Mouse (Mus musculus) embryonic facial prominence, embryonic 15.5 days (tissue): ENCODE measurements around the gene Rab3a. TPM values are rescaled to one million over a fixed set of nuclear protein-coding genes. Genes with fewer than 3 reads are reported as not detected.
A peak's percentile ranks its signal among the peaks of the same experiment; 100 is the strongest.

Source experiments
- ATAC-seq: fragments of 200-750 bp; cut with Nextera tagmentation; 2 replicates; pipeline ENCODE4 v1.8.0; 2017; ENCODE audit warnings: low read depth, moderate TSS enrichment; ENCODE audit not compliant: insufficient number of reproducible peaks, low FRiP score, low TSS enrichment
- H3K27ac ChIP-seq: fragments of 300-500 bp; sonication (generic); replicated peaks from 2 replicates; pipeline ENCODE4 v1.5.1; 2015; ENCODE audit warnings: mild to moderate bottlenecking, inconsistent platforms
- H3K27me3 ChIP-seq: fragments of 300-500 bp; sonication (generic); 2 replicates; pipeline ENCODE4 v1.6.1; 2015; ENCODE audit warnings: inconsistent platforms
- H3K36me3 ChIP-seq: fragments of 300-500 bp; sonication (generic); 2 replicates; pipeline ENCODE4 v1.6.1; 2015; ENCODE audit warnings: mild to moderate bottlenecking, inconsistent platforms
- H3K4me1 ChIP-seq: fragments of 300-500 bp; sonication (generic); 2 replicates; pipeline ENCODE4 v1.6.1; 2015; ENCODE audit warnings: inconsistent platforms
- H3K4me2 ChIP-seq: fragments of 300-500 bp; sonication (generic); replicated peaks from 2 replicates; pipeline ENCODE4 v1.6.1; 2015; ENCODE audit warnings: mild to moderate bottlenecking, inconsistent platforms
- H3K4me3 ChIP-seq: fragments of 300-500 bp; sonication (generic); replicated peaks from 2 replicates; pipeline ENCODE4 v1.5.1; 2015; ENCODE audit warnings: mild to moderate bottlenecking, inconsistent platforms
- H3K9ac ChIP-seq: fragments of 300-500 bp; sonication (generic); 2 replicates; pipeline ENCODE4 v1.6.1; 2015; ENCODE audit warnings: inconsistent platforms
- H3K9me3 ChIP-seq: fragments of 300-500 bp; sonication (generic); replicated peaks from 2 replicates; pipeline ENCODE4 v1.6.1; 2016; ENCODE audit warnings: inconsistent platforms
- WGBS: fragments of 180-500 bp; shearing (Covaris S2); methylation state at CpG from one replicate; pipeline ENCODE4 v1.1.7; 2015; 5-methylcytosine and 5-hydroxymethylcytosine counted together
- polyA plus RNA-seq: library from polyadenylated mRNA; unstranded; fragments of >200 nt; fragmentation: Nextera tagmentation; extraction: Ambion mirVana; gene quantifications from 2 replicates; pipeline ENCODE4 v1.2.1, GENCODE M21; 2015

Gene Rab3a
- polyA plus RNA-seq, 1 experiment from 2014 or later, result 28.6 TPM

DNA sequence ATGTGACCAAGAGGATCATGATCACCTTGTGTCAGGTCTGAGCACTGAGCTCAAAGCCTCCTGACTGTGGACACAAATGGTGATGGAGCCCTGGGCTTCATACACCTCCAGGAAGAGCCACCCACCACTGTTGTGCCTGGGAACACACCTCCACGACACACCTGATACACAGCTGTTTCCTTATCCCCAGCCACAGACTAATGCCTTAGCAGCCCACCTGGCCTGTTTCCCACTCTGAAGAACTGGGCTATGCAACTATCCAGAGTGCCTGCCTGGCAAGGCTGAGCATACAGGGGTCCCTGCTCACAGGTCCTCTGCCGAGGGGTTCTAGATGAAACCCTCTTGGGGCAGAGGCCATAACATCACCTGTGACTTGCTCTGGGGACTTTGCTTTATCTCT lies 39.7 kb downstream of the Rab3a start:
- Histone ChIP-seq H3K4me2 (no peak overlapping the region), H3K27ac (no peak overlapping the region), H3K9ac (no peak overlapping the region), H3K4me1 (peaks cover 55% of the 10 kb centered on the region), H3K27me3 (peaks cover 16% of the 10 kb centered on the region), H3K4me3 (no peak overlapping the region), H3K9me3 (no peaks in the 10 kb centered on the region), H3K36me3 (peaks cover 1% of the 10 kb centered on the region; the same call in 1 of the 2 replicates)
- WGBS, result 90% methylated on average over 2 of the region's 2 CpGs
- ATAC-seq, result no peak

DNA sequence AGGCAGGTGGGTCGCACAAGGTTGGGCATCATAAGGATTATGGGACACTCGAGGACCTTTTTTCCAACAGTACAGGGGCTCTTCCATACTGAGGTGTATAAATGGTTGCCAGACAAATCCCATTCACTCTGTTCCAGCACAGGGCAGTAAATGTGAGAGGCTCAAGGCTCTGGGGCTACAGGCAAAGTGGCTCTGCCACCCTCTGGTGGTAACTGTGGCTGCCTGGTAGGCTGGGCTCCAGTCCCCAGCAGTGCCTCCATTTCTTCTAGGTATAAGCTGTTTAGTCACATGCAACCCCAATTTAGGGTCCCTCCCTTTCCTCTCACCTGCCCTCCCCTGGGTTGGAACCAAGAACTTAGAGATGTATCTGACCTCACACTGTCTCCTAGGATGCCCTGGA lies 40.9 kb downstream of the Rab3a start:
- Histone ChIP-seq H3K9me3 (no peaks in the 10 kb centered on the region), H3K27me3 (peaks cover 27% of the 10 kb centered on the region), H3K36me3 (no peaks in the 10 kb centered on the region), H3K9ac (no peak overlapping the region), H3K4me3 (no peak overlapping the region), H3K4me1 (peaks cover 48% of the 10 kb centered on the region), H3K27ac (no peak overlapping the region), H3K4me2 (no peak overlapping the region)
- WGBS, result 79% methylated on average over 2 of the region's 2 CpGs
- no peak for ATAC-seq

DNA sequence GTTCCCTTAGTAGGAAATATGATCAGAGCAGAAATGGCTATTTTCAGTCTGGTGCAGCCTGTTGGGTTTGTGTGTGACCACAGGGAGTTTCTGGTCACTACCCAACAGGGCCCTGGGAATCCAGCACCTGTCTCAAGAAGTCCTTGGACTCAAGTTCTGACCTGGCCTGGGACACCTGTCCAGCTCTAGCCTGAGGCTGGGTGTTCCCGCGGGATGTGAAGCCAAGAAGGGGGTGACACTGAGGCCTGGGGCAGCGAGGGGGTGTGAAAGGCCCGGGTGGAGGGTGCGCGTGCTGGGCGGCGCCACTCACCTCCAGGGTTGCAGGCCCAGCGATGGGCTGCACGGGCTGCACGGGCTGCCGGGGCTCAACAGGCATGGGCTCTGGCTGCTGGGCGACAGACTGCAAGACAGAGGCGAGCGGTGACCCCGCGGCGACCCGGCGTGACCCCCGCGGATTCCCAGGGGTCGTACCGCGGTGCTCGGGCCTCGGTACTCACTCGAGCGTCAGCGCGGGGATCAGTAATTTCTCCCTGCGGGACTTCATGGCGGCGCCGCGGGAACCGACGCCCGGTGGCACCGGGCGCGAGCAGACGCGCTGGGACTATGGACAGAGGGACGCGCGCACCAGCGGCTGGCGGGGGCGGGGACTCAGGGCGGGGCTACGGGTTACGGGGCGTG lies 42.1 kb downstream of the Rab3a start:
- H3K4me1 ChIP-seq, result peaks cover 38% of the 10 kb centered on the region
- no peak for ATAC-seq
- H3K27ac ChIP-seq, result 0 out of 2 replicates have a peak overlapping the region, but pooled peaks have one; percentile 13
- 2% methylated on average over 54 of the region's 54 CpGs for WGBS
- peaks cover 33% of the 10 kb centered on the region for H3K27me3 ChIP-seq
- no peaks in the 10 kb centered on the region for H3K36me3 ChIP-seq
- peak overlapping the region; percentile 94 for H3K4me2 ChIP-seq
- H3K9me3 ChIP-seq, result no peaks in the 10 kb centered on the region
- H3K4me3 ChIP-seq, result peak overlapping the region; percentile 58
- H3K9ac ChIP-seq, result peak overlapping the region; percentile 48; the same call in 1 of the 2 replicates

DNA sequence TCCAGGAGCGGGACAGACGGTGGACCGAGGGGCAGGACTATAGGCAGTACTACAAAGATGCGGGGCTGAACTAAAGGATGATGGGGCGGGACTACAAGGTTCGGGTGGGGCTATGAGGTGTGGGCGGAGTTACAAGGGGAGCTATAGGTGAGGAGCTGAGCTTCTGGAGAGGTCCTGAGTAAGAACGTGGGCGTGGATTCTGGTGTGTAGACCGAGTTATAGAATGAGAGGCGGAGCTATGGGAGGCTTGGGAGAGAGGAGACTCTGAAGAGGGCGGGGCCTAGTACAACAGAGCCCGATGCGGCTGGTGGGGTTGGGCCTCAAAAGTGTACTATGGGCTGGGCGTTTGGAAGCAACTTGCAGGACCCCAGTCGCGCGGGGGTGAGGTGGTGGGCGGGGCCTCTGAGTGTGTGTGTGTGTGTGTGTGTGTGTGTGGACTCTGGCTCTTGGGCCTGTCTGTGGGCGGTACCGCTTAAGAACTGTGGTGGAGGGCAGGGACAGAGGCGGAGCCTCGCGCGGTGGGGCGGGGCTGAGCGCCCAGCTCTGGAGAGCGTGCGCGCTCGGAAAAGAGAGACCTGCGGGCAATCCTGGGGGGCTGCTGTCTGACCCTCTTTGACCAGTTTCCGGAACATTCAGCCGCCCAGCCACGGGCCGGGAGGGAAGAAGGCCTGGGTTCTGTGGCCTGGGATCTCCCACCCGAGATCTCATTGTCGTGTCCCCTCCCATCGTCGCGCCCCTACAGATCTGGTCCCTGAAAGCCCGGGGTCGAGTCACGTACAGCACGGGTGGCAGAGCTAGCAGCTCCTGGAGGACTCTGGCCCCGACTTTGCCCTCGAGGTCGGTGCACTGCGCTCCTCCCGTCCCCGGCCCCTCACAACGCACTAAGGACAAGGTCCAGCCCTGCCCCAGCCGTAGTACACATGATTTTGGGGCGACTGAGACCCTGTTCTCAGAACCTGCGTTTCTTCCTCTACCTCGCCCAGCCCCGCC lies 42.9 kb downstream of the Rab3a start:
- under 1% methylated on average over 57 of the region's 57 CpGs for WGBS
- ATAC-seq, result peak; percentile 88
- Histone ChIP-seq H3K27ac (0 out of 2 replicates have a peak overlapping the region, but pooled peaks have one; percentile 13), H3K9ac (peak overlapping the region; percentile 48), H3K27me3 (peaks cover 40% of the 10 kb centered on the region), H3K4me2 (peak overlapping the region; percentile 94), H3K4me3 (peak overlapping the region; percentile 58), H3K9me3 (no peaks in the 10 kb centered on the region), H3K4me1 (peaks cover 34% of the 10 kb centered on the region), H3K36me3 (no peaks in the 10 kb centered on the region)

DNA sequence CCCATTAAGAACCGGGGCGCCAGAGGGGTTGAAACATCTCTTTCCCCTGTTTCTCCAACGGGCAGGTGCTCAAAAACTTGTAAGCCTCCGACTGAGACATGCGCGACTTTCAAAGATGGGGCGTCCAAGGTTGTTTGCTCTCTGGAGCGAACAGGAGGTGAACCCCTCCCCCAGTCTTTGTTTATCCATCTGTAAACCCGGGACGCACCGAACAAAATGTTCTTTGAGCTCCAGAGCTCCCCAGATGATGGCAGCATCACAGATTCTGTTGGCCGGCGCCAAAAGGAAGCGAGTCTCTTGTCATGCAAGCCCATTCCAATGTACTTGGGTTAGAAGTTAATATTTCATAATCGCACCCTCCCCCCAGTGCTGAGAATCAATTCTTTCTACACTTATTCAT lies 43.8 kb downstream of the Rab3a start:
- WGBS, result 10% methylated on average over 15 of the region's 15 CpGs
- Histone ChIP-seq H3K4me3 (peak overlapping the region; percentile 58), H3K36me3 (no peaks in the 10 kb centered on the region), H3K9me3 (no peaks in the 10 kb centered on the region), H3K9ac (no peak overlapping the region), H3K4me1 (peaks cover 25% of the 10 kb centered on the region), H3K27ac (no peak overlapping the region), H3K27me3 (peaks cover 40% of the 10 kb centered on the region), H3K4me2 (peak overlapping the region; percentile 94)
- no peak for ATAC-seq

DNA sequence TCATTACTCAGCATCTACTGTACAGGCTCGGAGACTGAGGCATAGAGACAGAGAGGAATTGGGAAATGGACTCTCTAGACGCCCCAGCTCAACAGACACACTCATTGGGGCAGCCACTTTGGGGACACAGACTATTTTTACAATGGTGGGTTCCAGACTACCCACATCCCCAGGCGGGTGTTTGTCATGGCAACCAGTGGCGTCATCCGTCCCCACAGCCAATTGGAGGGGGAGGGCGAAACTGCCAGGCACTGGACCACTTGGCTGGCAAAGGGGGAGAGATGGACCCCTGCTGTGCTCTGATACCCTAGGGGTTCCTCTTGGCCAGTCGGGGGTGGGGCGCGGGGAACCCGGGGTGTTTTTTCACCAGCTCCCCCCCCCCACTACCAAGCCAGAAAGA lies 46.2 kb downstream of the Rab3a start:
- Histone ChIP-seq H3K4me2 (no peak overlapping the region), H3K36me3 (no peaks in the 10 kb centered on the region), H3K9ac (no peak overlapping the region), H3K27me3 (peaks cover 53% of the 10 kb centered on the region), H3K9me3 (no peaks in the 10 kb centered on the region), H3K27ac (no peak overlapping the region), H3K4me1 (peaks cover 37% of the 10 kb centered on the region), H3K4me3 (no peak overlapping the region)
- no peak for ATAC-seq
- WGBS, result 52% methylated on average over 10 of the region's 10 CpGs

DNA sequence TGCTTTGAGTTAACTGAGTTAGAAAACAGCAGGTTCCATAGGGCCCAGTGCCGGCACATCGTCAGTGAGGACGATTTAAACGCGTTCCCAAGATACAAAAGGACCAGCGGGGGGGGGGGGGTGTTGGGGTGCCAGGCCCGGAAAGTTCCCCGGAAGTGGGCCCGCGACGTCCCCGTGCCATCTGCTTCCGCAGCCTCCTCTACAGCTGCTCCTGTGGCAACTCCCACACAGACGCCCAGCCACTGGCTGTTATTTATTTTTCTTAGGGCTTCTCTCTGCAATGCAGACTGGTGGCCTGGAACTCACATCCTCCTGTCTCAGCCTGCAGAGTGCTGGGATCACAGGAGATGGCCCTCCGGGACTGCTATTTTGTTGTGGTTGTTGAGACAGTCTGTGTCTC lies 46.7 kb downstream of the Rab3a start:
- H3K4me3 ChIP-seq, result no peak overlapping the region
- H3K27me3 ChIP-seq, result peaks cover 53% of the 10 kb centered on the region
- no peaks in the 10 kb centered on the region for H3K36me3 ChIP-seq
- 34% methylated on average over 15 of the region's 15 CpGs for WGBS
- no peak overlapping the region for H3K27ac ChIP-seq
- H3K4me1 ChIP-seq, result peaks cover 36% of the 10 kb centered on the region
- H3K9ac ChIP-seq, result no peak overlapping the region
- no peaks in the 10 kb centered on the region for H3K9me3 ChIP-seq
- no peak for ATAC-seq
- no peak overlapping the region for H3K4me2 ChIP-seq

DNA sequence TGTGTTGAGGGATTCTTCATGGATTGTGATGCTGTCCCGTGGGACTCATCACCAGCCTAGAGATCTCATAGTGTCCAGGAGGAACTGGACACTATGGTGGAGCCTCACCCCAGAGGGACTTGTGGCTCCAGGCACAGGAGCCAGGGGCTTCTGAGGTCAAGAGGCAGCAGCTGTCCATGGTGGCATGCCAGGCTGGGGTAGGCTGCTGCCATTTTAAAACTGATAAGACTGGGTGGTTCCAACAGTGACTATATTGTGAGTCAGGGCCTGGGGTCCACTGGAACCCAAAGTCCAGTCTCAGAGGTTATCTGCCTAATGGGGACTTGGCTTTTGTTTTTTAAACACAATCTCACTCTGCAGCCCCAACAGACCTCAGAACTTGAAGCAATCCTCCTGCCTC lies 47.4 kb downstream of the Rab3a start:
- WGBS, result 76% methylated on average over 1 of the region's 1 CpGs
- H3K4me2 ChIP-seq, result no peak overlapping the region
- no peak overlapping the region for H3K4me3 ChIP-seq
- H3K27ac ChIP-seq, result no peak overlapping the region
- no peaks in the 10 kb centered on the region for H3K9me3 ChIP-seq
- H3K36me3 ChIP-seq, result no peaks in the 10 kb centered on the region
- peaks cover 29% of the 10 kb centered on the region for H3K4me1 ChIP-seq
- peaks cover 53% of the 10 kb centered on the region for H3K27me3 ChIP-seq
- no peak for ATAC-seq
- H3K9ac ChIP-seq, result no peak overlapping the region

DNA sequence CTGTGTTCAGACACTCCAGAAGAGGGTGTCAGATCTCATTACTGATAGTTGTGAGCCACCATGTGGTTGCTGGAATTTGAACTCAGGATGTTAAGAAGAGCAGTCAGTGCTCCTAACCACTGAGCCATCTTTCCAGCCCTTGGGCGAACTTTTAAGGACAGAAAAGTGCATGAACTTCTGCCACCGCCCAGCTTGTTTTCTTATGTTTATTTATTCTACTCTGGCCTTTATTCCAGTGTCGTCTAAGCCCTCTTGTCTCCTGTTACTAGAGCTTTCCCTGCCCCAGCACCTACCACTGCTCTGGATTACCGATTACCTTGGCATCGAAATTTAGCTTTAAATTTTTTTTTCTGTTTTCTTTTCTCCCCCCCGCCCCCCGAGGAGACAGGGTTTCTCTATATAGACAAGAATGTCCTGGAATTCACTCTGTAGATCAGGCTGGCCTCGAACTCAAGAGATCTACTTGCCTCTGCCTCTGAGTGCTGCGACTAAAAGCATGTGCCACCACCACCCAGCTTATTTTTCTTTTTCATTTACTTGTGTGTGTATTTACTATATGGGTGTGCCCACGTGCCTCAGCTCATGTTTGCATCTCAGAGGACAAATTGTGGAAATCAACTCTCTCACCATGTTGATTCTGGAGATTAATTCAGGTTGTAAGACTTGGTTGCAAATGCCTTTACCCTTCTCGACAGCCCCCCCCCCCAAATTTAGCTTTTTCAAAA lies 48.5 kb downstream of the Rab3a start:
- no peak for ATAC-seq
- H3K4me2 ChIP-seq, result no peak overlapping the region
- no peak overlapping the region for H3K9ac ChIP-seq
- H3K27me3 ChIP-seq, result peaks cover 50% of the 10 kb centered on the region
- H3K9me3 ChIP-seq, result no peaks in the 10 kb centered on the region
- no peak overlapping the region for H3K4me3 ChIP-seq
- no peak overlapping the region for H3K27ac ChIP-seq
- H3K4me1 ChIP-seq, result peaks cover 22% of the 10 kb centered on the region
- no peaks in the 10 kb centered on the region for H3K36me3 ChIP-seq
- WGBS, result 67% methylated on average over 11 of the region's 11 CpGs

DNA sequence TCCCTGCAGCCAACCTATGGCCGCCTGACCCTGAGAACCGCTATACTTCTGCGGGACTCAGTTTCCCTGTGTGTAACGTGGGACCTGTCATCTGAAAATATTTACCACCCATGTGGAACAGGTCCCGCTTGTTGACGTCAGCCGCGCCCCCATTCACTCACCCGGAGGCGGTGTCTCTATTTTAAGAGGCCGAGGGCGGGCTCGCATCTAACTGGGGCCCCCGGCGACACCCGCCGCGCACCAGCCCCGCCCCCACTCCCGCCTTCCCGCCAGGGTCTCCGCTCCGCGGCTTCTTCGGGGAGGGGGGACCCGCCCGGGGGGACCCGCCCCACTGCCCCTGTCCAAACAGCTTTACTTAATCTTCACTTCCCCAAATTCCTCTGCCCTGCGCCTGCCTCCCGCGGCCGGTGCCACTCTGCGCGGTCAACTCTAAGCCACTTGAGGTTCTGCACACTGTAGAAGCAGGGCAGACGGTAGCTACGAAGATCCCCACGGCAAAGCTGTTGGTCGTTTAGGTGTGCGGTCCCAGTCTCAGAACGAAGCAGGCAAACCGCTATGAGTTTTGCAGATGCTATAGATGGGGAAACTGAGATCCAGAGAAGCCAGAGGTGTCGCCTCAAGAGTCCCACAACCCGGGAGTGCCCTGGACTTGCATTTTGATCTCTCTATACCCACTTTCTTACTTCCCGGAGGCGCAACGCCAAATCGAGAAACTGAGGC lies 49.4 kb downstream of the Rab3a start:
- Histone ChIP-seq H3K4me3 (peak overlapping the region; percentile 59), H3K9me3 (no peaks in the 10 kb centered on the region), H3K9ac (0 out of 2 replicates have a peak overlapping the region, but pooled peaks have one; percentile 28), H3K36me3 (no peaks in the 10 kb centered on the region), H3K4me2 (peak overlapping the region; percentile 92), H3K4me1 (peaks cover 17% of the 10 kb centered on the region), H3K27me3 (peaks cover 41% of the 10 kb centered on the region), H3K27ac (no peak overlapping the region)
- no peak for ATAC-seq
- WGBS, result 1% methylated on average over 44 of the region's 47 CpGs
